Mouse (Mus musculus) olfactory bulb, adult 2 months (tissue): ENCODE measurements around the gene Galp. TPM values are rescaled to one million over a fixed set of nuclear protein-coding genes. Genes with fewer than 3 reads are reported as not detected.
A peak's percentile ranks its signal among the peaks of the same experiment; 100 is the strongest.
"Not testable (repeated sequence)": the region's sequence is repeated elsewhere in the genome, so short reads cannot be mapped to it uniquely, and the experiment has no call there.

Experiments
- H3K27ac ChIP-seq: fragments of 200-500 bp; 2 replicates; pipeline ENCODE4 v1.5.1; 2012; ENCODE audit warnings: low read depth, low read length; ENCODE audit not compliant: insufficient read depth
- H3K4me1 ChIP-seq: fragments of 200-500 bp; 2 replicates; pipeline ENCODE4 v1.6.1; 2012; ENCODE audit warnings: low read length; ENCODE audit not compliant: control insufficient read depth, insufficient read depth
- H3K4me3 ChIP-seq: fragments of 200-500 bp; 2 replicates; pipeline ENCODE4 v1.5.1; 2012; ENCODE audit warnings: mild to moderate bottlenecking, low read depth, low read length, moderate library complexity; ENCODE audit not compliant: insufficient read depth
- CTCF ChIP-seq: fragments of 200-500 bp; IDR thresholded peaks from 2 replicates; pipeline ENCODE4 v1.5.1; 2012; ENCODE audit warnings: low read depth, mild to moderate bottlenecking, low read length, moderate library complexity; ENCODE audit not compliant: insufficient read depth
- POLR2A ChIP-seq: fragments of 200-500 bp; IDR thresholded peaks from 2 replicates; pipeline ENCODE4 v1.6.1; 2012; ENCODE audit warnings: mild to moderate bottlenecking, low read depth, low read length, moderate library complexity; ENCODE audit not compliant: insufficient read depth
- WGBS: fragments of 180-500 bp; shearing (Covaris S2); methylation state at CpG from one replicate; pipeline ENCODE4 v1.1.7; 2018; 5-methylcytosine and 5-hydroxymethylcytosine counted together
- polyA plus RNA-seq: library from polyadenylated mRNA; stranded (reverse); fragments of >200 nt; gene quantifications from 2 replicates; pipeline ENCODE4 v1.2.4, GENCODE M21; 2012; ENCODE audit warnings: low replicate concordance; ENCODE audit not compliant: missing spikeins, insufficient read depth, insufficient read length

Gene Galp
- polyA plus RNA-seq, 1 experiment = not detected

DNA sequence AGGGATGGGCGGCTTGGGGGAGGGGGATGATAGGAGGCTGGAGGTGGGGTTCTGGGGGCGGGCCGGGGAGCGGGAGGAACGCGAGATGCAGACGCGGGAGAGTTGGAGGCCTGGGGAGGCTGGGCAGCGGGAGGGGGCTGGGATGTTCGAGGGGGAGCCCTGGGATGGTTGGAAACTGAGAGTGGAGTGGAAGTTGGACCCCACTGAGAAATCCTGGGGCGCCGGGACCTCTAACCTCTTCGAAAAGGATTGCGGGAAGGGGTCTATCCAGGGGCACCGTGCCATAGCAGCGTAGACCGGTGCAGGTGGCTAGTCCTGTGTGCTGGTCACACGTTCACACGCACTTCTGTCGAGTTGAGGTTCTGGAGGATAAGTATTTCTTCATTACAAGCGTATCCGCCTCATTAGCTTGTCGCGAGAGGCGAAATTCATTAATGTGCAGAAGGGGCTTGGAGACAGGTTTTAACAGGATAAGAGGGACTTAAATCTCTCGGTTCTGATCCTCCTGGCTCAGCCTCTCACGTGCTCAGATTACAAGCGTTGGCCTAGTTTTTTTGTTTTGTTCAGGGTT, 24.1 kb upstream of the Galp start:
- H3K4me1 ChIP-seq = no peaks in the 10 kb centered on the region
- TF ChIP-seq CTCF = no peak
- no peak for TF ChIP-seq POLR2A
- WGBS = 2% methylated on average over 28 of the region's 28 CpGs
- H3K4me3 ChIP-seq = peak overlapping the region; percentile 77
- H3K27ac ChIP-seq = no peak overlapping the region

DNA sequence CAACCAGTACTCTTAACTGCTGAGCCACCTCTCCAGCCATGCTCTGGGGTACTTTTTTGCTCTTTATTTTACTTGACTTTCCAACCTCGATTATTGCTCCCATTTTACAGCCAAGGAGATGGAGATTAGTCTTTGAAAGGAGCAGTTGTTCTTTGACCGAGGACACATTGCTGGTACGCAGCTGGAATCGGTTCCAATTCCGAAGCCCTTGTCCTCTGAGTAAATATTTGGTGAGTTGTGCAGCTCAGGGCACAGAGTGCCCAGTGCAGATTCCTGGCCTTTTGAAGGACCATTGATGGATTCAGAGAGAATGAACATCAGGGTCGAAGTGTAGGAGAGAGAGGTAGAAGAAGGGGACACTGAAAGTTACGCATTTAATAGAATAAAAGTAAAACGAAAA, 23.0 kb upstream of the Galp start:
- Histone ChIP-seq H3K4me1 (no peaks in the 10 kb centered on the region), H3K4me3 (no peak overlapping the region), H3K27ac (no peak overlapping the region)
- no peak for TF ChIP-seq POLR2A
- no peak for TF ChIP-seq CTCF
- 75% methylated on average over 8 of the region's 8 CpGs for WGBS

DNA sequence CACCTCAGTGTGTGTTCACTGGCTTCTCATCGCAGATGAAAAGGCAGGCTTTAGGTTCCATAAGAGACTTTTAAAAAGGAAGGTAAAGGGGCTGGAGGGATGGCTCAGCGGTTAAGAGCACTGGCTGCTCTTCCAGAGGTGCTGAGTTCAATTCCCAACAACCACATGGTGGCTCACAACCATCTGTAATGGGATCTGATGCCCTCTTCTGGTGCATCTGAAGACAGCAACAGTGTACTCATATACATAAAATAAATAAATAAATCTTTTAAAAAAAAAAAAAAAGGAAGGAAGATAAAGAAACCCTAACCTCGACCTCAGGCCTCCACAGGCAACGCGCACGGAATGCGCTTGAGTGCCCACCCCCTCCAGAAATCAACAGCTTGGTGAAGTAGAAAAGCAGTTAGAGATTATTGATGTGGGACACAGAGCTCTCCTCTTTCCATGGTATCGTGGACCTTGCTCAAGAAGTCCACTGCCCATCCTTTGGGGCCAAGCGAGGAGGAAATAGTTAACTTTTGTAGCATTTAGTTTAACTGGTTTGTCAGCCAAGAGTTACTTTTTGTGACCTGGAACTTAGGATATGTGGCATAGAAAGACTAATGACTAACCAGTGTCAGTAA, 22.4 kb upstream of the Galp start:
- H3K27ac ChIP-seq, H3K4me3 ChIP-seq, H3K4me1 ChIP-seq: not testable (repeated sequence)
- 89% methylated on average over 9 of the region's 9 CpGs for WGBS

DNA sequence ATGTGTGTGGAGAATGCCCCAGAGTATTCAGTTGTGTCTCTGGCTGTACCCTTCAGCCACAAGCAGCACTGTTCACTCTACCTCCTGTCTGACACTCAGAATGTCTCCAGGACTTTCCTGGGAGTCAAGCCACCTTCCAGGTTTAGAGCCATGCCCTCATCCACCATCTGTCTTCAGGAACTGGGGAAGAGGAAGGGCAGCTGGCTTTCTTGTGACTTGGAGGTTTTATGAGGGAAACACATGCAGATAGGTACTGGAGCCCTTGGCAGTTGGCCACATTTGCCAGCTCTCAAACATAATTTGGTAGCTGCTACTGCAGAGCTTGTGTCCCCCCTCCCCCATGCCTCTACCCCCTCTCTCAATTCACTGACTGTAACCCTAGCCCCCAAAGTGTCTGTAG, 17.9 kb upstream of the Galp start:
- H3K4me3 ChIP-seq = no peak overlapping the region
- no peak for TF ChIP-seq POLR2A
- TF ChIP-seq CTCF = no peak
- H3K27ac ChIP-seq = no peak overlapping the region
- no peaks in the 10 kb centered on the region for H3K4me1 ChIP-seq

DNA sequence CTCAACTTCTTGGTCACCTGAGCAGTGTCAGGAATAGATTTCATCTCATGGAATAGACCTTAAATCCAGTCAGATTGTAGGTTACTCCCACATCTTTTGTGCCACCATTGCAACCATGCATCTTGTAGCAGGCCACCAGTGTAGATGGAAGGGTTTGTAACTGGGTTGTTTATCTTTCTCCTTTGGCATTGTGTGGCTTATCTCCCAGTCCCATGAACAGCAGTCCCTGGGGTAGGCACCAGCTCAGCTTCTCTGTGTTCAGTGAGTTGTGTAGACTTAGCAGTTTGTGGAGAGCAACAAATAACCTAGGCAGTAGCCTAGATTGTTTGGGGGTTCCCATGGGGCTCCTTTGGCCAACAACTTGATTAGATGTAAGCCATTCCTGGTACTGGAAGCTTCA, 14.0 kb upstream of the Galp start:
- H3K4me1 ChIP-seq = no peaks in the 10 kb centered on the region
- H3K27ac ChIP-seq = no peak overlapping the region
- no peak overlapping the region for H3K4me3 ChIP-seq
- no peak for TF ChIP-seq POLR2A
- TF ChIP-seq CTCF = no peak

DNA sequence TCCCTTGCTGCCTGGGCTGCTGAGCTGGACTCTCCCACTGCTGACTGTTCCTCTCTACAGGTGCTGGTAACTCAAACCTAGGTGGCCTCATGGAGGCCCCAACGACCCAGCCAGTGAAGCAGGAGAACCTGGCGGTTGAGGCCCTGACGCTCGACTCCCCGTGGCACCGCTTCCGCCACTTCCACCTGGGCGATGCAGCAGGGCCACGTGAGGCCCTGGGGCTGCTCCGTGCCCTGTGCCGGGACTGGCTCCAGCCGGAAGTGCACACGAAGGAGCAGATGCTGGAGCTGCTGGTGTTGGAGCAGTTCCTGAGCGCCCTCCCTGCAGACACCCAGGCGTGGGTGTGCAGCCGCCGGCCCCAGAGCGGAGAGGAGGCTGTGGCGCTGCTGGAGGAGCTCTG, 13.1 kb upstream of the Galp start:
- WGBS = 93% methylated on average over 19 of the region's 19 CpGs
- no peak overlapping the region for H3K27ac ChIP-seq
- H3K4me1 ChIP-seq = no peaks in the 10 kb centered on the region
- H3K4me3 ChIP-seq = no peak overlapping the region
- TF ChIP-seq CTCF (no peak), POLR2A (no peak)

DNA sequence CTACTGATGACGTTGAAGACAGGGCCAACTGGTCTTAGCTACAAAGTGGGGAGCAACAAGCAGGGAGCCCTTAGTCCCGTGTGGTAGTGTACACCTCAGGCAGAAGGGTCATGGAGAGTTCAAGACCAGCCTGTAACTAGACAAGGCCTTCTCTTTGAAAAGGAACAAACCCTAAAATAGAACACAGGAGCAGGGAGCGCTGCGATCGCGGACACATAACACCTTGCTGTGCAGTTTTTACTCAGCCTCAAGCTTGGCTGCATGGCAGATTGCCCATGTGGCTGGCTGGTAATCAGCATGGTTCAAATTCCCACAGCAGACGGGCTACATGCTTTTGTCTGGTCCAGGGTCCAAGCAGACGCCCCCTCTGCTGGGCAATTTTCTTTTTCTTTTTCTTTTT, 12.4 kb upstream of the Galp start:
- 74% methylated on average over 8 of the region's 8 CpGs for WGBS
- no peak for TF ChIP-seq CTCF
- no peak for TF ChIP-seq POLR2A
- Histone ChIP-seq H3K4me1 (no peaks in the 10 kb centered on the region), H3K4me3 (no peak overlapping the region), H3K27ac (no peak overlapping the region)

DNA sequence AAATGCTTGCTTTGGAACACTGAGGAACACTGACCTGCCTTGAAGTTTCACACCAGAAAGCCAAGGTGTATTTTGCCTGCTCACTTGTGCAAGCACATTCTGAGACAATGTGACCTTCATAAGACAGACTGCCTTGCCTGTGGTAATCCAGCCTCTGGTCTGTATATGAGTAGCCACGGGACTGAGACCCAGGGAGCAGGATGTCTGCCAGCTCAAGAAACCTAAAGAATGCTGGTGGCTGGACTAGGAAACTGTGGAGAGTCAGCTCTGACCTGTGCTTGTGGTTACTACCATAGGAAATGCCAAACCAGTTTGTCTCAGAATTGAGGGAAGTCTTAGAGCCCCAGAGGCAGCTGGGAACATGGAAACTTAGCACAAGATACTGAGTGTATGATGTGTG, 11.5 kb upstream of the Galp start:
- H3K4me3 ChIP-seq = no peak overlapping the region
- H3K27ac ChIP-seq = no peak overlapping the region
- WGBS = 87% methylated on average over 1 of the region's 1 CpGs
- no peaks in the 10 kb centered on the region for H3K4me1 ChIP-seq
- no peak for TF ChIP-seq CTCF
- TF ChIP-seq POLR2A = no peak

DNA sequence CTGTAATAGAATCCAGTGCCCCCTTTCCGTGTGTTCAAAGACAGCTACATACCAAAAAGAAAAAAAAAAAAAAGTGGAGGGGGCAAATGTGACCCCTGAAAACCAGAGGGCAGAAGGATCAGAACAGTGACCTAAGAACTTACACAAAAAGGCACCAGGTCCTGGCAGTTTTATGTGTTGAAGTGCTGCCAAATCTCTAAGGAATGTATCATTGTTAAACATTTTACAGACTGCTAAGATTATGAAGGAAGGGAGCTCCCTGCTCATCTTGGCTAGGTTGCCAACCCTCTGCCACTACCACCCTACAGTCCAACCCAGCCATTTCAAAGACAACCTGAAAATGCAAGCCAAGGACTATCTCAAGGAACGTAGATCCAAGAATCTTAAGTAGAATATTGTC, 10.7 kb upstream of the Galp start:
- H3K27ac ChIP-seq = no peak overlapping the region
- TF ChIP-seq POLR2A (no peak), CTCF (no peak)
- no peak overlapping the region for H3K4me3 ChIP-seq
- 95% methylated on average over 2 of the region's 2 CpGs for WGBS
- no peaks in the 10 kb centered on the region for H3K4me1 ChIP-seq

DNA sequence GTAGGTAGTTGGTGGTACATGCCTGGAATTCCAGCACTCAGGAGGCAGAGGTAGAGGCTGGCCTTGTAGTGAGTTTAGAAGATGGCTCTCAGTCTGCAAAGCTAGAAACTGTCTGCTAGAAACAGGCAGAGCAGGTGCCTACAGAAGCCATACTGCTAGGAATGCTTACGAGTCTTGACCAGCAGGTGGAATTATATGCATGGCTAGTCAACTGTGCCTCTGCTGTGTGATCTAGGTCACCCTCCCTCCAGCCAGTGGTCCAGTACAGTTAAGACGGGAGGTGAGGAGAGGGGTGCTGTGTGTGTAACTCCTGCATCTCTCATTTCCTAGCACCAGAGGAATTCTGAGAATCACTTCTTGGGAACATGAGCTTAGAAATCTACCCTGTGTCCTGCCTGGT, 10.1 kb upstream of the Galp start:
- Histone ChIP-seq H3K4me1 (no peaks in the 10 kb centered on the region), H3K27ac (no peak overlapping the region), H3K4me3 (no peak overlapping the region)
- TF ChIP-seq POLR2A = no peak
- 75% methylated on average over 2 of the region's 2 CpGs for WGBS
